Mouse (Mus musculus) thymus, postnatal 25 days (tissue): ENCODE measurements around the gene Ubac2.

Experiments
- DNase-seq: peaks from one replicate; pipeline ENCODE4 v3.0.0; 2022

Ubac2 gene

GRCm38 (mm10) chr14:121983009-121983933 is 104.9 kb downstream of the Ubac2 start:
- no peak for DNase-seq

GRCm38 (mm10) chr14:121985477-121985876 is 107.1 kb downstream of the Ubac2 start:
- DNase-seq = no peak

DNA sequence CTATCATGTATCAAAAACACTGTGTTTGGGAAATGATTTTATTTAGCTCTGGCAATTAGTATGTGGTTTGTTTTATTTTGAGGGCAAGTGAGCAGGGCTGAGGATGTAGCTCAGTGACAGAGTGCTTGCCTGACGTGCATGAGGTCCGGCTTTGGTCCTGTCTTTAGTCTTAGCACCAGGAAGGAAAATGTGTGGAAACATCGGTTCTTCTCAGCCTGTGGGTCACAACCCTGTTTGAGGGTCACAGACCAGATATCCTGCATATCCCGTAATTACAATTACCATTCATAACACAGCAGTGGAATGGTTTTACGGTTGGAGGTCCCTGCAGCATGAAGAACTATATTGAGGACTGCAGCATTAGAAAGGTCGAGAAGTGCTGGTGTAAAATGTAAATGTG is 107.6 kb downstream of the Ubac2 start:
- no peak for DNase-seq

- no peak for DNase-seq
Measured at GRCm38 (mm10) chr14:121987287-121987686, 108.9 kb downstream of the Ubac2 start.

GRCm38 (mm10) chr14:121987691-121988090 is 109.3 kb downstream of the Ubac2 start:
- no peak for DNase-seq

DNA sequence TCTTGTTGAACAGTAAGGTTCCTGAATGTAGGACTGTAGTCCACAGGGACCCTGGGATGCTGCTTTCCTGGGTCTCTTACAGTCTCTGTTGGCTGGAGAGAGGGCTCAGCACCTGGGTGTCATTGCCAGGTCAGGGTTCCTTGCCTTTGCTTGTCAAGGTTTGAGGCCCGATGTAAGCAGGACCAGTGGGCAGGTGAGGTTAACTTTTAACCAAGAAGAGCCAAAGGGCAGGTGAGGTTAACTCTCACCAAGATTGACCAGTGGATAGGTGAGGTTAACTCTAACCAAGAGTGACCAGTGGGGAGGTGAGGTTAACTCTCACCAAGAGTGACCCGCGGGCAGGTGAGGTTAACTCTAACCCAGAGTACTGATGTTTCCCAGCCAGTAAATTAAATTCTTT is 110.9 kb downstream of the Ubac2 start:
- no peak for DNase-seq

- DNase-seq = no peak
Measured at GRCm38 (mm10) chr14:121989869-121990268, 111.4 kb downstream of the Ubac2 start.

DNA sequence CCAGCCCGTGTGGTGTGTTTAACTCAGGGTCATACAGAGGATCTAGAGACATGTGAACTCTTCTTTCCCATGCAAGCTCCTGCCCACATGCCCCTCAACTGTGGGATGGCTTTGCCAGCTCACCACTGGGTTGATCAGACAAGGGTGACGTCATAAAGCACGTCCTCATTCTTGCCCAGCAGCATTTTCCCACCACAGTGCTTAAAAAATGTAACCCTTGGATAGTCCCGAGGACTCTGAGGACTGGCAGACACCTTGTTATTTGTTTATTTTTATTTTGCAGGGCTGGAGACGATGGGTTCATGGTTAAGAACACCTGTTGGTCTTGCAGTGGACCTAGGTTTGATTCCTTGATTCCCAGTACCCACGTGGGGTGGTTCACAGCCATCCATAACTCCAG is 112.5 kb downstream of the Ubac2 start:
- no peak for DNase-seq

DNA sequence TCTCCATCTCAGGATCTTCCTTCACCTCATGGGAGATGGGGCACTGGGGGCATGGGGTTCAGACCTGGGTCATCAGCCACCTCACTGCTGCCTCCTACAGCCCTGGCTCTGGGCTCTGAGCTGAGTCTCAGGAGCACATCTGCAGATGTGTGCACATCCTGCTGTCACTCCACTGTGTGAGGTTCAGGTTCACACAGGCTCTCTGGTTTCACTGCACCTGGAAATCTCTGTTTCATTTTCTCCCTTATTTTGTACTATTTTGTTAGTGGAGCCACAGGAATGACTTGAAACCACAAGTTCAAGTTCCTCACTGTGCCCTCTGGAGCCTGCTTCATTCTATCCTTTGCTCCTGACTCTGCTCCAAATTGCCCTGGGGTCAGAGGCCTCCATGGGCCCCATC is 113.5 kb downstream of the Ubac2 start:
- DNase-seq = peak; percentile 50

GRCm38 (mm10) chr14:121992395-121993280 is 114.2 kb downstream of the Ubac2 start:
- DNase-seq = peak; percentile 48

DNA sequence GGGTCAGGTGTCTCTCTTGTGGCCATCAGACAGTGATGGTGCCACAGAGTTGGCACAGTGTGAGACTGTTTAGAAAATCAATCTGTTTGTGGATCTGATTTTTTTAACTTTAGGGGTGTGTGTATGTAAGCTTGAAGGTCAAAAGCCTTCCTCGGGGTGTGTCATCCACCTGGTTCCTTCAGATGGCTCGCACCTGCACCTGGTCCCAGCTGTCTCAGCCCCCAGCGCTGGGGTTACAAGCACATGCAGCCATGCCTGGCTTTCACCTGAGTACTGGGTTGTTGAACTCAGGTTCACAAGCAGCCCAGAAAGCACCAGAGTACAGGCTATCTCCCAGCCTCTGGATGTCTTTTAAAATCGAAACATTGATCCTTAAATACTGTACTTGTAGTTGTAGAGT is 115.2 kb downstream of the Ubac2 start:
- no peak for DNase-seq

GRCm38 (mm10) chr14:121994171-121994700 is 115.8 kb downstream of the Ubac2 start:
- no peak for DNase-seq

- no peak for DNase-seq
Measured at GRCm38 (mm10) chr14:121994846-121995556, 116.6 kb downstream of the Ubac2 start.

DNA sequence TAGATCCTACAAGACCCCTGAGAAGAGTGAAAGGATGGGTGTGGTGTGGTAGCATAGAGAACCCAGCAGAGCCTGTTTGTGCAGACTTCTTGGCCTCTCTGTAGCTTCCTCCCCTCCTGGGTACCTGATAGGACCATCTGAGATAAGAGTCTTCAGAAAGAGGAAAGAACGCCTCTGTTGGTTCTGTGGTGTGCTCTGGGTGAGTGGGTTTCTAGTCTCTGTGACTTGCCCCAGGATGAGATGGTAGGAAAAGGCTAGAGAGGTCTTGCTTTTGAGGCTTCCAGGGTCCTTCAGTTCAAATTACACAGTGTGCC is 117.1 kb downstream of the Ubac2 start:
- DNase-seq = no peak

DNA sequence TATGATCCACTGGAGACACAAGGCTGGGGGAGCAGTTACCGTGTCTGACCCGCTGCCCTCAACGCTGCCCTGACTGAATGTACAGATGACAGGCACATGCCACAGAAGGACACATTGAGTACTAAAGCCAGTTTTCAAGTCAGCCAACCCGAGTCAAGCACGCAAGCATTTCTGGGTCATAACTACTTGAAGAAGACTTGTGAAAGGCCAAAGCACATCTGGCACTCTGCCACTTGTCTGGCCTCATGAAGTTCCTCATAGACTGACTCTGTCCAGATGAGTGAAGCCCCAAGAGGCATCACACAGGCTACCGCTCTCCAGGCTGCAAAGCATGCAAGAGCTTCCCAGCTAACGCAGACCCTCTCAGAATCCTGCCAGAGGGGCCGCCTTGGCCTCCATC is 118.4 kb downstream of the Ubac2 start:
- no peak for DNase-seq

- DNase-seq = no peak
Measured at GRCm38 (mm10) chr14:121999455-121999854, 121.0 kb downstream of the Ubac2 start.

DNA sequence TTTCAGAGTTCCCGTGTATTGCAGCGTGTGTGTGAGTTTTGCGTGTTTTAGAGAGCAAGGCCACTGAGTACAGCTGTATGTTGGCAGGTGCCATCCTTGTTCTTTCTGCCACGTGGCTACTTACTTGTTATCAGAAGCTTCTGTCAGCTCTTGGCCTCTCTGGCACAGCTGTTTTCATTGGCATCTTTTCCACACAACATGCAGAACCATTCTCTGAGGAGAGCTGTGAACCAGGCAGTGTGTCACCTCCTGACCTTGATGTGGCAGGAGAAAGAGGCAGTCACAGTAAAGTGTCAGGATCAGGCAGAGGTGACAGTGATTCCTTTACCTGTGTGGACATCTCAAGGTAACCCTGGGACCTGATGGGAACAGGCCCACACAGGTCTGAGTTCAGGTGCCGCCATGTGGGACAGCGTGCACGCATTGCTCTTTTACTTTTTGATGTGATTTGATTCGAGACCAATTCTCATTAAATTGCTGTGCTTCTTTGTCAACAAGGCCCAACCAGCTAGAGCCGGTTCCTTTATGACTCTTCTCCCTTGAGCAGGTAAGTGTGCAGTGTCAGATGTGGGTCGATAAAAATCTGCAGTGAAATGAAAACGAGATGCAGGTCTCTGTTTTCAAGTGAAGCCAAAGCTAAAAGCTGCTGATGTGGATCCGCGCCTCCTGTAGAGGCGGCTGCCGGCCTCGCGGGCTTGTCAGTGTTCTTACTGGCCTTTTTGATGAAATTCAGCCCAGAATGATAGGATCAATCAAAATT is 122.1 kb downstream of the Ubac2 start:
- DNase-seq = no peak

DNA sequence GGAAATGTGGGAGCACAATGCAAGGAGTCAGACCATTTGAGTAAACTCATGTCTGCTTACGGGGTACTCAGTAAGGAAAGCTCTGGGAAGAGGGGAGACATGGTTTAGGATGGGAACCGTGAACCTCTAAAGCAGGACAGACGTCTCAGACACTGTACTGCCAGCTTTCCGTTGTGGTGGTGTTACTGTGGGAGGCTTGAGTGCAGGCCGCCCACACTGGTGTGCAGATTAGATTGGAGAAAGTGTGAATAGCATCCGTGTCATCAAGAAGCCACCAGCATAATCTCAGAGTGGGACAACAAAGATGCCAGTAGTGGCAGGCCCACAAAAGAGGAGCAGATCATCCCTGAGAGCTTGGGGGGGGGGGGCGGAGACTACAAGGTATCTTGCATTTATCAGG is 123.8 kb downstream of the Ubac2 start:
- DNase-seq = no peak

DNA sequence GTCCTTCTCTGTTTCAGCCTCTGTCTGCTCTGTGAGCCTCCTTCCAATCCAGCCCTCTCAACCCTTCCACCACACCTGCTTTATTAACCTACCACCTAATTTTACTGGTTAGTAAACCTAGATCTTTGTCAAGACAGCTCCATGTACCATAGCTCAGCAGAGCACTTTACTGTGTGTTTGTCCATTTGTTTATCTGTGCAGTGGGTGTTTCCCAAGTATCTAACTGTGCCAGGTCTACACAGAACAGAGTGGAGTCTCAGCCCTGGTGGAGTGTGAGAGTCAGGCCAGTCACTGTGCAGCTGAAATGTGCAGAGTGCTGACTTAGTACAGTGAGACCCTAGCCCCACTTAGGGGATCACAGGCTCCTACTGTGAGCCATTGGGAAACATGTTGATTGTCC is 125.4 kb downstream of the Ubac2 start:
- no peak for DNase-seq

GRCm38 (mm10) chr14:122008261-122008660 is 129.8 kb downstream of the Ubac2 start:
- DNase-seq = no peak

- DNase-seq = peak; percentile 73
Measured at GRCm38 (mm10) chr14:122009502-122009901, 131.1 kb downstream of the Ubac2 start.

GRCm38 (mm10) chr14:122010301-122010700 is 131.9 kb downstream of the Ubac2 start:
- DNase-seq = no peak
